Mouse (Mus musculus) macrophage (primary cell): Measurements from ENCODE around the gene Mal. TPM values are rescaled to one million over a fixed set of nuclear protein-coding genes. Genes with fewer than 3 reads are reported as not detected.

Experiments used
- H3K27ac ChIP-seq: fragments of 350-480 bp; formaldehyde crosslinking; 2 replicates; pipeline ENCODE4 v1.9.0; 2021
- H3K36me3 ChIP-seq: fragments of 350-480 bp; formaldehyde crosslinking; 2 replicates; pipeline ENCODE4 v1.9.0; 2021; ENCODE audit errors: inconsistent target
- H3K4me3 ChIP-seq: fragments of 350-480 bp; formaldehyde crosslinking; 2 replicates; pipeline ENCODE4 v1.9.0; 2021; ENCODE audit errors: inconsistent target
- H3K79me2 ChIP-seq: fragments of 350-480 bp; formaldehyde crosslinking; 2 replicates; pipeline ENCODE4 v1.9.0; 2021; ENCODE audit errors: inconsistent target
- WGBS: methylation state at CpG from one replicate; pipeline ENCODE4 v1.1.7; 2026; ENCODE audit warnings: inconsistent platforms; ENCODE audit not compliant: missing documents; 5-methylcytosine and 5-hydroxymethylcytosine counted together
- polyA plus RNA-seq: library from polyadenylated mRNA; stranded (reverse); fragments of 250-400 nt; gene quantifications from 3 replicates; pipeline ENCODE4 v1.2.4, GENCODE M21; 2018; ENCODE audit warnings: inconsistent platforms

Mal gene
- polyA plus RNA-seq, 1 experiment from 2014 or later: not detected

DNA sequence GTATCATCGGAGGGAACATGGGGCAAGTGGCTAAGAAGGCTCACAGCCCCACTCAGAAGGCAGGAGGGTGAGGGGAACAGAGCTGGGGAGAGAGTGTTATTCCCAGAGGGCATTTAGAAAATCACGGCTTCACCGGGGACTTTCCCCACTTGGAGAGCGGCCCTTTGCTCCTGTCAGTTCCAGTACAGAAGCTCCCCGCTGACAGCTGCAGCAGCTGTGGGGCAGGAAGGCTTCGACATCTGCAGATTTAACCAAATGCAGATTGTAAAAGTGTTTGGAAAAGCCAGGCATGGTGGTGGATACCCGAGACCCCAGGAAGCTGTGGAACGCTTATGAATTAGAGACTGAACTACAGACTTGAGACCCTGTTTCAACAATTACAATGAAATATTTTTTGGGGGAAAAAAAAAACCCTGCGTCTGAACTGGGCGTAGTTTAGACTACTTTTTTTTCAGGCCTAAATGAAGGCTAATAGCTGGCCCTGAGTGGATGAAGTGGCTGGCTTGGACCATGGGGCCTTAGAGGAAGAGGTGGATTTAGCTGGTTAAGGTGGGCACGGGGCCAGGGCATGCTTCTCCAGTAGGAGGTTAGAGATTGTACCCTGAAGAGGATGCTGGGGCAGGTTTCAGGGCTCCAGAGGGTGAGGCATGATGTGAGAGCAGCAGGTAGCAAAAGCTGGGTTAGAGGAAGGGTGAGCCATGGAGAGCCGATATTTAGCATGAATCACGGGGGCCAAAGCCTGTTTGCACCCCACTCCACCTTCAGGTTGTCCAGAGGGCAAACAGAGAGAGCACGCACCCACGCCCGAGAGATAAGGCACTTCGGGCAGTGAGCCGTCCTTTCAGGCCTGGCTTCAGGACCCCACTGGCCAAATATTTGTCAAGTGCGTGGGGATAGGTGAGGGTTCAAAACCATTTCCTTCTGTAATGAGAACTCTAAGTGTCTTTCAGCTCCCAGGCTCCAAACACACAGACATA lies 12.5 kb downstream of the Mal start:
- Histone ChIP-seq H3K79me2 (no peaks in the 10 kb centered on the region), H3K4me3 (no peak overlapping the region), H3K36me3 (no peaks in the 10 kb centered on the region), H3K27ac (no peak overlapping the region)
- WGBS: 76% methylated on average over 19 of the region's 19 CpGs

DNA sequence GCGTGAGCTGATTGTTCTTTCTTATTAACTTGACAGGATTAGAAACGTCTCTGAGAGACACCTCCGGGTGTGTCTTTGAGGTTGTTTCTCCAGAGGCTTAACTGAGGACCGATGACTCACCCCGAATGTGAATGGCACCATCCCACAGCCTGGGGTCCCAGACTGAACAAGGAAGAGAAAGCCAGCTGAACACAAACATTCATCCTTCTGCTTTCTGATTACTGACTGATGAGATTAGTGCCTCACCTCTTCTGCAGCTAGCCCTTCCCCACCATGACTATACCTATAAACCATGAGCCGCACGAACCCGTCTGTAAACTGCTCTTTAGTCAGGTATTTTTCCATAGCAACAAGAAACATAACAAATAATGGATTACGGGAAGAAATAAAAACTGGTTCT lies 17.5 kb downstream of the Mal start:
- Histone ChIP-seq H3K27ac (no peak overlapping the region), H3K79me2 (no peaks in the 10 kb centered on the region), H3K4me3 (no peak overlapping the region), H3K36me3 (no peaks in the 10 kb centered on the region)
- WGBS: 75% methylated on average over 9 of the region's 9 CpGs

DNA sequence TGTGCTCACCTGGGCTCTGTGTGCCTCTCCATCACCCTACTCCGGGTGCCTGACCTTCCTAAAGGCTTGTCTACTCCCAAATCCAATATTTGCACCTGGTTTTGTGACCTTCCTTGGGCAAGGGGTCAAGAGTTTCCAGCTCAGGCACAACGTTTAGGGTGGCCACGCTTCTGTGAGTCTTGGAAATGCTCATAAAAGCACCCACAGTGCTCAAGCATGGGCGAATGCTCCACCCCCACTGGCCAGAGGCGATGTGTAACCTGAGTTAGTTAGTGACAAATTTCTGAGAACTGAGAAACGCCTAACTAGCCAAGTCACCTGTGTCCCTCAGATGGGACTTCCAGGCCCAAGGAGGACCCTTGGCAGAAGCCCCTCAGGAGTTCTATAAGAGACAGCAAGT lies 20.9 kb downstream of the Mal start:
- 74% methylated on average over 6 of the region's 6 CpGs for WGBS
- Histone ChIP-seq H3K27ac (no peak overlapping the region), H3K36me3 (no peaks in the 10 kb centered on the region), H3K79me2 (no peaks in the 10 kb centered on the region), H3K4me3 (no peak overlapping the region)

DNA sequence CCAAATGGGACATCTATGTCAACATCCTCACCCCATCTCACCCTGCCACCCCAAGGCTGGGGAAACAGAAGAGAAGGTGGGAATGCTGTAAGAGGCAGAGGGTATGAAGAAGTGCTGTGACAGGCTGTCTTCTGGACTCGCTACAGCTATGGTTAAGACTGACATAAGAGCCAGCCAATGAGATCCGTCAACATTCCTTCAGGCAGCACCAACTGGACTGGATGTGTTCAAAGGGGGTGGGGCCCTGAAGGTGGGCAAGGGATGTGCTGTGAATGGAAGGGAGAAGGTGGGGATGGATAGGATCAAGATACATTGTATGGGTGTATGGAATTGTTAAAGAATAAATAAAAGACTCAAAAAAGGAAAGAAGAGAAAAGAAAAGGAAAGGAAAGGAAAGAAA lies 23.9 kb downstream of the Mal start:
- Histone ChIP-seq H3K27ac (no peak overlapping the region), H3K4me3 (no peak overlapping the region), H3K79me2 (no peaks in the 10 kb centered on the region), H3K36me3 (no peaks in the 10 kb centered on the region)
- 88% methylated on average over 2 of the region's 2 CpGs for WGBS

DNA sequence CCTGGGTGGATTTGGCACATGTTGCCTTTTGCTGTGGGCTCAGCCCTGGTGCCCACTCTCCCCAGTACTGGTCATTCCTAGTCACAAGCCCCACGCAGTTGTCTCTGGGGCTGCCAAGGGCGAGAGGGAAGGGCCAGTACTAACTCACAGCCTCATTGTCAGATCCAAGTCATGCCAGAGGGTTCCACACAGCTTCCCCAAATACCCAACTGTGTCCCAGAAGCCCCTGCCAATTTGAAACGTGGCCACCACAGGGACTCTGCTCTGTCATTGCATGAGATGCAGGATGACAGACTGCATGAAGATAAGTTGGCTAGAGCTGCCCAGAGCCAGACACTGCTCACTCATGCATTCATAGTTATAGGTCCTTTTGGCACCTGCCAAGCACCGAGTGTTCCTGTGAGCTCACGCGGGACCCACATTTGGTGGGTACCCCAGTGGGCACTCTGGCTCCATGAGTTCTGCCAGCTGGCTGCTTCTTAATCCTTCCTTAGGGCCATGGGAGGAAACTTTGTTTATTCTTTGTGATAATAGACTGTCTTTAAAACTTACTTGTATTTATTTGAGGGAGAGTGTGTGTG lies 28.4 kb downstream of the Mal start:
- no peaks in the 10 kb centered on the region for H3K79me2 ChIP-seq
- no peak overlapping the region for H3K27ac ChIP-seq
- no peak overlapping the region for H3K4me3 ChIP-seq
- no peaks in the 10 kb centered on the region for H3K36me3 ChIP-seq
- WGBS: 77% methylated on average over 6 of the region's 6 CpGs

DNA sequence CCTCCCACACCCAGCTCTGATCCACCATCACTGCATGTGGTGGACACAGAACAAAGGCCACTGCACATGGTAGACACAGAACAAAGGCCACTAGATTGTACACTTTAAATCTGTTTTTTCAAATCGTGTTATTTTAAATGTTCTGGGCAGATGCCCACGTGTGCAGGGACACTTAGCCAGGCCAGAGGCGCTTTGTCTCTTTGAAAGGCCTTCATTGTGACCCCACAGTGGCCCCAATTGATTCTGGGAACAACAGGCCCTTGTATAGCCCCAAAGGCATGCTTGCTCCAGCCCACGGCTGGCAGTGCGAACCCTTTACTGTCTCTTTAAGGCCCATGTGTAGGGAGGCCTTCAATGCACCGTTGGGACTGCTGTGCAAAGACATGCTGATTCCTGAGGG lies 29.1 kb downstream of the Mal start:
- 89% methylated on average over 6 of the region's 6 CpGs for WGBS
- Histone ChIP-seq H3K27ac (no peak overlapping the region), H3K79me2 (no peaks in the 10 kb centered on the region), H3K36me3 (no peaks in the 10 kb centered on the region), H3K4me3 (no peak overlapping the region)

DNA sequence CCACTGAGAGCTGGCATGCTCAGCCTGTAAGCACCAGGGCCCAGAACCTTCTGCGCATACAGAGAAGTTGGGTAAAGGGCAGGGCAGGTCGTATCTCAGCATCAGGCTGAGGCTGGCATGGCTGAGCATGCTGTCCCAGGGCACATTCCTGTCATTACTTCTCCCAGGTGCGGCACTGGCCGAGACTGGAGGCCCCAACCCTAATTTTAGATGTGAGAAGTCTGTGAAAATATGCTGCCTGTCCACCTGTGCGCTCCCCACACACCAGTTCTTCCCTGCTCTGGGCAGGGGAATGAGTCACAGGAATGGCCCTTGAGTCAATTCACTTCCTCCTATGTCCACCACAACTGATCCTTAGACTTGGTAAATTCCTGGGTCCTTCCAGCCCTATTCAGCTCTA lies 30.8 kb downstream of the Mal start:
- Histone ChIP-seq H3K79me2 (no peaks in the 10 kb centered on the region), H3K36me3 (no peaks in the 10 kb centered on the region), H3K27ac (no peak overlapping the region), H3K4me3 (no peak overlapping the region)
- WGBS: 75% methylated on average over 5 of the region's 5 CpGs

DNA sequence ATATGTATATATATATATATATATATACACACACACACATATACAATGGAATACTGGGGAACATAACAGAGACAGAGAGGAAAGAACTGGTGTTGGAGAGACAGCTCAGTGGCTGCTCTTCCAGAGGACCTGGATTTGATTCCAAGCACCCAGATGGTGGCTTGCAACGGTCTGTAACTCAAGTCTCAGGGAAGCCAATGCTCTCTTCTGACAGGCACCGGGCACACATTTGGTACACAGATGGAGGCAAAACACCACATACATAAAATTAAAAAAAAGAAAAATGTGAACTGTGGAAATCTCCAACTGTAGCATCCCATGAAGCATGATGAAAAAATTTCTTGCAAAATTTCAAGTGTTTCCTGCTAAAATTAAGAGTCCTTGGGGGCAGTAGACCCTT lies 31.7 kb downstream of the Mal start:
- Histone ChIP-seq H3K36me3 (no peaks in the 10 kb centered on the region), H3K27ac (no peak overlapping the region), H3K79me2 (no peaks in the 10 kb centered on the region), H3K4me3 (no peak overlapping the region)
- WGBS: 90% methylated on average over 2 of the region's 2 CpGs

DNA sequence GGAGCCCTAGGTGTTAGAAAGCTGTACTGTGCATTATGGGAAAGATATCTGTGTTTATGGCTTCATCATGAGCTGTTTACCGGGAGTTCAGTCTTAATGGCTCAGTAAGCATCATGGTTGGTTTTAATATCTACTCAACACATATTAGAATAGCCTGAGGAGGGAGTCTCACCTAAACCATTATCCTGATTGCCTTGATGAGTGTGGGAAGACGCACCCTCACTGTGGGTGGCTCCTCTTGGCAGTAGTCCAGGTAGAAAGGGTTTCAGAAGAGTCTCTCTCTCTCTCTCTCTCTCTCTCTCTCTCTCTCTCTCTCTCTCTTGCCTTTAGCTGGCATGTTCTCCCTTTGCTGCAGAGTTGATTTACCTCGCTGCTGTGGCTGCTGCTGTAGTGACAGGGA lies 34.4 kb downstream of the Mal start:
- Histone ChIP-seq H3K79me2 (no peaks in the 10 kb centered on the region), H3K27ac (no peak overlapping the region), H3K36me3 (no peaks in the 10 kb centered on the region), H3K4me3 (no peak overlapping the region)
- 85% methylated on average over 2 of the region's 3 CpGs for WGBS

DNA sequence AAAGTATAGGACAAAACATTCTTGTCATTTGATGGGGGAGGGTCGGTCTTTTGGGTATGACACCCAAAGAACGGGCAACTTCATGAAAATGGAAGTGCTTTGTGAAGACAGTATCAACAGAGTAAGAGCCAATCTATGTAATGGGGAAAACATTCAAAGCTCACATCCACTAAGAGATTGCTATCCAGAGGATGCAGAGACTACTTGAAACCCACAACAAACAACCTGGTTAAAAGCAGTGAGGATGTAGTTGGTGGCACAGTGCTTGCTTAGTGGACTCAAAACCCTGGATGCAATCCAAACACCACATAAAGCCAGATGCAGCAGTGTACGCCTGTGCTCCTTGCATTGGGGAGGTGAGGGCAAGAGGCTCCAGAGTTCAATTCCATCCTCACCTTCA lies 37.2 kb downstream of the Mal start:
- Histone ChIP-seq H3K27ac (no peak overlapping the region), H3K79me2 (no peaks in the 10 kb centered on the region), H3K4me3 (no peak overlapping the region), H3K36me3 (no peaks in the 10 kb centered on the region)
- 76% methylated on average over 3 of the region's 3 CpGs for whole genome bisulfite sequencing

DNA sequence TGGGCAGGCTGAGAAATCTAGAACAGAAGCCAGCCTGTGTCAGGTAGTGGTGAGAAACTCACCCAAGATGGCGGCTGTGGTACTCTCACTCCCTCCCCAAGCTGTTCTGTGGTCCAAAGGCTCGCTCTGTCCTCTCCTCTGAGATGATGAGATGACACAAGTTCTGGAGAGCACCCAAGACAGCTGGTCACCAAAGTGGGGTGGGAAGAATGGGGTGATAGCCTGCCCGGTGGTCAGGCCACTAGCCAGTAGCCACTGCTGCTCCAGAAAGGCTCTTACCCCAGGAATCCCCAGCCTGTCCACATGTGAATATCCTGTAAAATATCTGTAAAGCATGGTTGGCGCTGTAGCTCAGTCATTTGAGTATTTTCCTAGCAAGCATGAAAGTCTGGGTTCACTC lies 44.2 kb downstream of the Mal start:
- Histone ChIP-seq H3K27ac (no peak overlapping the region), H3K4me3 (no peak overlapping the region), H3K79me2 (no peaks in the 10 kb centered on the region), H3K36me3 (no peaks in the 10 kb centered on the region)
- WGBS: 97% methylated on average over 4 of the region's 4 CpGs

DNA sequence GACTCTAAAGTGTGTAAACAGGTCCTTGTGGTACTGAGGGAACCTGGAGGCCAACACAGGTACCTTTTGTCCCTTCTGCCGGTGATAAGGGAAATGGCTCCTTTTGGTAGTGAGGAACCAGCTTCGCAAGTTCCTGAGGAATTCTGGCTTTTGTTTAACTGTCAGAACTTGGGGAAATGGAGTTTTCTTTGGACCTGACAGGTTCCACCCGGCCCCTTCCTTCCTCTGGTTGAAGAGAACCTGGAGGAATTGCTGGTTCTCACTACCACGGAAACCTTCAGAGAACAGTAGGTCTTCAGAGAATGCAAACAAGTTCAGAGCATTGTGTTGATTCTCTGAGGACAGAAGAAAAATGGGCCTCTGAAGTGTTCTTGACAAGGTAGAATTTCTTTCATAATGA lies 45.1 kb downstream of the Mal start:
- H3K4me3 ChIP-seq: no peak overlapping the region
- 57% methylated on average over 4 of the region's 4 CpGs for WGBS
- no peaks in the 10 kb centered on the region for H3K36me3 ChIP-seq
- no peak overlapping the region for H3K27ac ChIP-seq
- no peaks in the 10 kb centered on the region for H3K79me2 ChIP-seq

DNA sequence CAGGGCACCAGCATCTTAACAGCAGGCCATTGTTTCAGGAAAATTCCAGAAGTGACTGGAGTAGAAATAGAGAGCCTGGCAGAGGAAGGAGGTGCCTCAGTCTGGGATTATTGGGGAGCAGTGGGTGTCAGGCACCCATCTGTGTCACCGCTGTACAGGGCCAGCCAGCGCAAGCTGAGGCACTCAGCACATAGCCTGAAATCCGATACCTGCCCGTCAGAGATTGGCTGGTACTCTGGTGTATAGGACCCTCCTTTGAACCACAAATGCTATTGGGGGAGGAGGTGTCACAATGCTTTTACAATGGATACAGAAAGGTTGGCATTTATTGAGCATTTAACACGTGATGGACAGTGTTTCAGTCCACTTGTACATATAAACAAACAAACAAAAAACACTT lies 47.5 kb downstream of the Mal start:
- Histone ChIP-seq H3K4me3 (no peak overlapping the region), H3K79me2 (no peaks in the 10 kb centered on the region), H3K36me3 (peaks cover 19% of the 10 kb centered on the region; the same call in 1 of the 2 replicates), H3K27ac (no peak overlapping the region)
- WGBS: 63% methylated on average over 5 of the region's 5 CpGs

DNA sequence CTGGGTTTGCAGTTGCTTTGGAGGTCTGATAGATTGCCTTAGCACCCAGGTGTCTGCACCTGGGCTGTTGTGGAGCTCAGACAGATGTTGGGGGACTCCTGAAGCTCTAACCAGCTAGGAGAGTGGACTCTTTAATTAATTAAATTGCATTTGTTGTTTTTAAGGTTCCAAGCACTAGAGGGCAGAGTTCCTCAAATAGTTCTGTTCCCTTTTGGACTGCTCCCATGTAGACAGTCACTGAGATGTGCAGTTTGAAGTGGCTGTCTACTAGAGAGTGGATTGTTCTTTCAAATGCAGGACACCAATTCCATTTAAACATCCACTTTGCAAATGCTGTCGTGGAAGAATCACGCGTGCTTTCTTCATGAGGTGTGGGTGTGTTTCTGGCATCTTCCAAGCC lies 48.3 kb downstream of the Mal start:
- 22% methylated on average over 3 of the region's 3 CpGs for WGBS
- H3K27ac ChIP-seq: no peak overlapping the region
- no peak overlapping the region for H3K4me3 ChIP-seq
- no peaks in the 10 kb centered on the region for H3K79me2 ChIP-seq
- H3K36me3 ChIP-seq: peaks cover 26% of the 10 kb centered on the region; the same call in 1 of the 2 replicates

DNA sequence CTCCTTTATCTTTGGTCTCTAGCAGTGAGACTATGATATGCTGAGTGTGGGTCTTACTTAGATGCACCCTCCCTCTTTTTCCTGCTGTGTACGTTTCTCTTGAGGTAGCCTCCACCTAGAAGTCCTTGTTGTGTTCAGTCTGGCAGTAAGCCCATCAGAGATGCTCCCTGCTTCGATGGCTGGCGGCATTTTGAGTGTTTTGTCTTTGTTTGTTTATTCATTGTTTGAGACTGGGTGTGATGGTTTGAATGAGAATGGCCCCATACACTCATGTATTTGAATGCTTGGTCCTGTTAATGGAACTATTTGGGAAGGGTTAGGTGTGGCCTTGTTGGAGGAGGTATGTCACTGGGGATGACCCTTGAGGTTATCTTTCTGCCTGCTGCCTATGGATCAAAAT lies 51.3 kb downstream of the Mal start:
- H3K79me2 ChIP-seq: no peaks in the 10 kb centered on the region
- 90% methylated on average over 3 of the region's 3 CpGs for WGBS
- no peak overlapping the region for H3K27ac ChIP-seq
- H3K4me3 ChIP-seq: no peak overlapping the region
- H3K36me3 ChIP-seq: peaks cover 48% of the 10 kb centered on the region
